Mouse (Mus musculus) T-helper 17 cell (primary cell): ENCODE results near the gene Rapgef2.
"Not testable (repeated sequence)": the region's sequence is repeated elsewhere in the genome, so short reads cannot be mapped to it uniquely, and the experiment has no call there.

ENCODE experiments used
- in situ Hi-C, 2 experiments: fragments of 300-600 bp; cut with MboI, MseI; formaldehyde crosslinking; loops; 1 replicate in 1 of 2; 2 replicates in 1 of 2; pipeline ENCODE4 v1.15.1; 2025; ENCODE audit warnings: high pct_unique_total_duplicates in 2 of 2

The Rapgef2 gene

GRCm38 (mm10) chr3:79178708-79179107 is 107.6 kb downstream of the Rapgef2 start:
- in situ Hi-C loops = no loop called here

- in situ Hi-C loops = no loop called here
Measured at GRCm38 (mm10) chr3:79178070-79178469, 108.2 kb downstream of the Rapgef2 start.

- in situ Hi-C loops = no loop called here
Measured at GRCm38 (mm10) chr3:79177136-79177870, 109.0 kb downstream of the Rapgef2 start.

GRCm38 (mm10) chr3:79174168-79174567 is 112.1 kb downstream of the Rapgef2 start:
- in situ Hi-C loops = no loop called here

- in situ Hi-C loops = no loop called here
Measured at GRCm38 (mm10) chr3:79173291-79173690, 113.0 kb downstream of the Rapgef2 start.

- in situ Hi-C loops = not testable (repeated sequence)
Measured at GRCm38 (mm10) chr3:79171146-79171545, 115.2 kb downstream of the Rapgef2 start.

GRCm38 (mm10) chr3:79168168-79168827 is 118.0 kb downstream of the Rapgef2 start:
- in situ Hi-C loops = no loop called here

GRCm38 (mm10) chr3:79167586-79167985 is 118.7 kb downstream of the Rapgef2 start:
- in situ Hi-C loops = no loop called here

- in situ Hi-C loops = no loop called here
Measured at GRCm38 (mm10) chr3:79161834-79162401, 124.4 kb downstream of the Rapgef2 start.

GRCm38 (mm10) chr3:79161093-79161723 is 125.1 kb downstream of the Rapgef2 start:
- in situ Hi-C loops = no loop called here

- in situ Hi-C loops = no loop called here
Measured at GRCm38 (mm10) chr3:79158254-79158653, 128.1 kb downstream of the Rapgef2 start.

- in situ Hi-C loops = no loop called here
Measured at GRCm38 (mm10) chr3:79153039-79153487, 133.3 kb downstream of the Rapgef2 start.

- in situ Hi-C loops = loop anchor here in 1 of 2 experiments (25.0 kb wide), 1 partner anchor 1267 kb away; no protein-coding TSS in a partner anchor
Measured at GRCm38 (mm10) chr3:79145407-79146055, 140.8 kb downstream of the Rapgef2 start.

- in situ Hi-C loops = loop anchor here in 1 of 2 experiments (25.0 kb wide), 1 partner anchor 1267 kb away; no protein-coding TSS in a partner anchor
Measured at GRCm38 (mm10) chr3:79144672-79145406, 141.5 kb downstream of the Rapgef2 start.

GRCm38 (mm10) chr3:79144085-79144484 is 142.2 kb downstream of the Rapgef2 start:
- in situ Hi-C loops = loop anchor here in 1 of 2 experiments (25.0 kb wide), 1 partner anchor 1268 kb away; no protein-coding TSS in a partner anchor

- in situ Hi-C loops = loop anchor here in 1 of 2 experiments (25.0 kb wide), 1 partner anchor 1273 kb away; no protein-coding TSS in a partner anchor
Measured at GRCm38 (mm10) chr3:79139245-79139644, 147.1 kb downstream of the Rapgef2 start.

- in situ Hi-C loops = loop anchor here in 1 of 2 experiments (25.0 kb wide), 1 partner anchor 1274 kb away; no protein-coding TSS in a partner anchor
Measured at GRCm38 (mm10) chr3:79138601-79139000, 147.7 kb downstream of the Rapgef2 start.

- in situ Hi-C loops = loop anchor here in 1 of 2 experiments (25.0 kb wide), 1 partner anchor 1281 kb away; no protein-coding TSS in a partner anchor
Measured at GRCm38 (mm10) chr3:79130991-79131390, 155.3 kb downstream of the Rapgef2 start.

- in situ Hi-C loops = loop anchor here in 1 of 2 experiments (25.0 kb wide), 1 partner anchor 1283 kb away; no protein-coding TSS in a partner anchor
Measured at GRCm38 (mm10) chr3:79129044-79129600, 157.2 kb downstream of the Rapgef2 start.

GRCm38 (mm10) chr3:79127797-79128196 is 158.5 kb downstream of the Rapgef2 start:
- in situ Hi-C loops = loop anchor here in 1 of 2 experiments (25.0 kb wide), 1 partner anchor 1285 kb away; no protein-coding TSS in a partner anchor
